7 mouse cellular contexts compared by ENCODE assay signal in the genomic region with DNA sequence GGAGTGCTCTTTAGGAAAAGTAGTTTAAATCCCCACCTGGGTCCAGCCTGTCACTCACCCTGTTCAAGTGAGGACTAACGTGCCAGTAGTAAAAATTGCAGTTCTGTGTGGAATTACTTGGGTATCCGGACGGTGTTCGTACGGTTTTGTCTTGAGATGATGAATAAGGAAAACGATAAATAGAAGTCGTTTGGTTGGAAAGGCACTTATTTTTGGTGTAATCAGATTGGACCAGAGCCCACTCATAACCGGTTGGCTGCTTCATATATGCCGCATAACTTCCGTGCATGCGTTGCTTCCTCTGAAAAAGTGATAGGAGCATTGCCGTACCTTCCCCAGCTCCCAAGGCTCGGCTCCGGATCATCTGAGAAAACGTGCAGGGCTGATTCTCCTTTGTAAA. TPM values are rescaled to one million over a fixed set of nuclear protein-coding genes. Genes with fewer than 3 reads are reported as not detected.
DNase-seq lines count a peak whose midpoint lies in the region; ATAC-seq lines count a peak whose summit lies in the region.

No protein-coding gene starts in this region.

- DNase-seq in neural tube, embryonic 11.5 days (ENCODE audit: low spot score): no peak
- DNase-seq in neural tube, embryonic 10.5 days (ENCODE audit: extremely low spot score, low spot score): no peak
- peak; percentile 50 for DNase-seq in embryo, embryonic 10.5 days (ENCODE audit: low spot score)
- no peak for DNase-seq in layer of hippocampus, adult 8-10 months (ENCODE audit: low spot score in 2 of 2)
- DNase-seq in spleen, postnatal 14 days (ENCODE audit: low spot score in 2 of 2): no peak

- H3K9me3 ChIP-seq in neural tube, embryonic 11.5 days (ENCODE audit: control insufficient read depth, low read length): no peaks in the 10 kb centered on the region
- no peaks in the 10 kb centered on the region for H3K9me3 ChIP-seq in hindbrain, embryonic 13.5 days

- peak overlapping the region; percentile 98 for H3K4me3 ChIP-seq in neural tube, embryonic 11.5 days (ENCODE audit: low read depth, low read length)
- peak overlapping the region; percentile 98 for H3K4me3 ChIP-seq in hindbrain, embryonic 13.5 days

- H3K4me1 ChIP-seq in neural tube, embryonic 11.5 days (ENCODE audit: control insufficient read depth, insufficient read depth, low read length): peaks cover 11% of the 10 kb centered on the region
- peaks cover 27% of the 10 kb centered on the region for H3K4me1 ChIP-seq in hindbrain, embryonic 13.5 days (replicated peaks)

- ATAC-seq in neural tube, embryonic 11.5 days (ENCODE audit: insufficient read depth, low FRiP score, low TSS enrichment): peak; percentile 22
- ATAC-seq in hindbrain, embryonic 13.5 days (ENCODE audit: low FRiP score): no peak; the same call in 1 of the 2 replicates
- ATAC-seq in megakaryocyte progenitor cell, adult 5-6 weeks (replicated peaks; ENCODE audit: poor library complexity): peak; percentile 30

- H3K9ac ChIP-seq in neural tube, embryonic 11.5 days (ENCODE audit: low read length): peak overlapping the region; percentile 57
- peak overlapping the region; percentile 98 for H3K9ac ChIP-seq in hindbrain, embryonic 13.5 days

- H3K27ac ChIP-seq in neural tube, embryonic 11.5 days (ENCODE audit: low read depth, low read length): no peak overlapping the region
- 0 out of 2 replicates have a peak overlapping the region, but pooled peaks have one; percentile 48 for H3K27ac ChIP-seq in hindbrain, embryonic 13.5 days

- H3K27me3 ChIP-seq in neural tube, embryonic 11.5 days (ENCODE audit: control insufficient read depth, insufficient read depth, low read length): no peaks in the 10 kb centered on the region
- no peaks in the 10 kb centered on the region for H3K27me3 ChIP-seq in hindbrain, embryonic 13.5 days

- peak overlapping the region; percentile 68 for H3K4me2 ChIP-seq in neural tube, embryonic 11.5 days (ENCODE audit: low read depth)
- peak overlapping the region; percentile 78 for H3K4me2 ChIP-seq in hindbrain, embryonic 13.5 days

- WGBS in neural tube, embryonic 11.5 days: 2% methylated on average over 15 of the region's 15 CpGs
- WGBS in hindbrain, embryonic 13.5 days: 1% methylated on average over 15 of the region's 15 CpGs

- H3K36me3 ChIP-seq in neural tube, embryonic 11.5 days (ENCODE audit: control insufficient read depth, insufficient read depth, low read length): no peaks in the 10 kb centered on the region
- no peaks in the 10 kb centered on the region for H3K36me3 ChIP-seq in hindbrain, embryonic 13.5 days

RNA-seq across cellular contexts. Expression of a gene that starts 0.8 kb away (rescaled TPM):
- polyA plus RNA-seq in neural tube, embryonic 11.5 days (2014; fragmentation: Nextera tagmentation; extraction: Ambion mirVana): 56.3 and 60.5 TPM in 2 replicates
- 18.7 and 21.5 TPM in 2 replicates for polyA plus RNA-seq in hindbrain, embryonic 13.5 days (2015; fragmentation: Nextera tagmentation; extraction: Ambion mirVana)
- 46.1 and 53.0 TPM in 2 replicates for total RNA-seq in megakaryocyte progenitor cell, adult 5-6 weeks (2015)
- 45.9 and 56.2 TPM in 2 replicates for total RNA-seq in megakaryocyte progenitor cell, adult 5-6 weeks (2017)
- 1 to 10 TPM; 2.0 to 3.6 (median 2.1) TPM for total RNA-seq in layer of hippocampus, adult 8-10 months (2022)

RNA-seq across cellular contexts. Expression of a gene that starts 0.8 kb away (rescaled TPM):
- 88.1 and 98.2 TPM in 2 replicates for polyA plus RNA-seq in neural tube, embryonic 11.5 days (2014; fragmentation: Nextera tagmentation; extraction: Ambion mirVana)
- polyA plus RNA-seq in hindbrain, embryonic 13.5 days (2015; fragmentation: Nextera tagmentation; extraction: Ambion mirVana): 125 and 127 TPM in 2 replicates
- 80.3 and 85.5 TPM in 2 replicates for total RNA-seq in megakaryocyte progenitor cell, adult 5-6 weeks (2015)
- total RNA-seq in megakaryocyte progenitor cell, adult 5-6 weeks (2017): 34.1 and 39.4 TPM in 2 replicates
- 10 to 100 TPM; 56.2 to 72.0 (median 64.8) TPM for total RNA-seq in layer of hippocampus, adult 8-10 months (2022)

RNA-seq across cellular contexts. Expression of a gene that starts 52.4 kb away (rescaled TPM):
- polyA plus RNA-seq in neural tube, embryonic 11.5 days (2014; fragmentation: Nextera tagmentation; extraction: Ambion mirVana): 20.2 and 23.3 TPM in 2 replicates
- polyA plus RNA-seq in hindbrain, embryonic 13.5 days (2015; fragmentation: Nextera tagmentation; extraction: Ambion mirVana): 17.6 and 19.8 TPM in 2 replicates
- total RNA-seq in megakaryocyte progenitor cell, adult 5-6 weeks (2015): 21.5 and 30.9 TPM in 2 replicates
- 38.4 and 40.8 TPM in 2 replicates for total RNA-seq in megakaryocyte progenitor cell, adult 5-6 weeks (2017)
- 10 to 100 TPM; 13.3 to 17.2 (median 14.5) TPM for total RNA-seq in layer of hippocampus, adult 8-10 months (2022)

RNA-seq across cellular contexts. Expression of a gene that starts 52.7 kb away (rescaled TPM):
- polyA plus RNA-seq in neural tube, embryonic 11.5 days (2014; fragmentation: Nextera tagmentation; extraction: Ambion mirVana): 1.6 and 2.5 TPM in 2 replicates
- polyA plus RNA-seq in hindbrain, embryonic 13.5 days (2015; fragmentation: Nextera tagmentation; extraction: Ambion mirVana): 0.74 TPM in 1 of 2 replicates, not detected in the other
- total RNA-seq in megakaryocyte progenitor cell, adult 5-6 weeks (2015): 40.1 and 57.4 TPM in 2 replicates
- total RNA-seq in megakaryocyte progenitor cell, adult 5-6 weeks (2017): 14.5 and 14.6 TPM in 2 replicates
- 1 to 10 TPM; 1.3 to 4.4 (median 2.8) TPM for total RNA-seq in layer of hippocampus, adult 8-10 months (2022)

RNA-seq across cellular contexts. Expression of a gene that starts 52.8 kb away (rescaled TPM):
- polyA plus RNA-seq in neural tube, embryonic 11.5 days (2014; fragmentation: Nextera tagmentation; extraction: Ambion mirVana): 43.9 and 44.7 TPM in 2 replicates
- 20.5 and 26.3 TPM in 2 replicates for polyA plus RNA-seq in hindbrain, embryonic 13.5 days (2015; fragmentation: Nextera tagmentation; extraction: Ambion mirVana)
- total RNA-seq in megakaryocyte progenitor cell, adult 5-6 weeks (2015): 47.7 and 52.3 TPM in 2 replicates
- total RNA-seq in megakaryocyte progenitor cell, adult 5-6 weeks (2017): 60.2 and 77.1 TPM in 2 replicates
- total RNA-seq in layer of hippocampus, adult 8-10 months (2022): 10 to 100 TPM; 16.4 to 24.8 (median 18.4) TPM

Comparison
In these comparisons a context has a peak if more than half of its experiments do, and no peak if none do; other contexts are left out.
1. RNA of a gene that starts 0.8 kb away (total RNA-seq): 45.9 to 56.2 TPM in megakaryocyte progenitor cell, adult 5-6 weeks; 2.0 to 3.6 TPM in layer of hippocampus, adult 8-10 months; every median in the first group is over 10 times any median in the second.